In the genomic region with DNA sequence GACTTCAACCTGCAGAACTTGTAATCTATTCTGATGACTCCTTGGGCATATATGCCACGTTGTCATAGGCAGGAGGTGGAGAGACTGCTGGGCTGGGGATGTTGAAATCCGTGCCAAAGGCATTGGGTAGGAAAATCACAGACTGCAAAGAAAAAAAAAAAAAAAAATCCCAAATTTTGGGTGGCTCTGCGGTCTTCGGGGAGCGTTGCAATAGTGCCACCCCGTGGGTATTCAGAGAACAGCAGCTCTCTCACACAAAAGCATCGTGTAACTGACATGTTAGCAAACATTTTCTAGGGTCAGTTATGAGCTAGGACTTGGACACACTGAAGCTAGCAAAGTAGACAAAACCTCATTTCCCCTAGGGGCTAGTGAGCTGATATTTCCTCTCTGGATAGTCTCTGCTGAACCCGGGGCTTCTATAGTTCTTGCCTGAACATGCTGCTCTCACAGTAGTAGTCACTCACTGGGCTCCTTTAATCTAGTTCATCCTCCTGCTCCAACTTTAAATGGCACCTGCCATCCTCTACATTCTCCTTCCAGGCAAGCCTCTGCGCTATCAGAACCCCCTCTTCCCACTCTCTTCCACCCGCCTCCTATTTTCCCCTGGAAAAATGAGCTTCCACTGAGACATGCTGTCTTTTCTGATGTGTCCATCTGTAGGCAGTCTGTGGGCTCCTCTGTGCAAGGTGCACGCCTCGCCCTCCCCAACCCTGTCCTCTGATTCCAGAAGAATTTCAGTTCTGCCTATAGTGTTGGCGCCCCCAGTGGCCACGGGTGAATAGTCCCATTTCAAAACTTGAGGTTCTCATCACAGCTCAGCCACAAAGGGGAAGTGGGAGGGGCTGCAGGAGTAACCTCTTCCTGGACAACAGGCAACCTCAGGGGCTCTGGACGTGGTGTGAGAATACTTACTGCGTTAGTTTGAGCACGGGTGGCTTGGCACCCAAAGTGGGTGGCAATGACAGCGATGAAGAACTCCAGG, we compare ENCODE assay signal across 8 mouse cellular contexts. TPM values are rescaled to one million over a fixed set of nuclear protein-coding genes. Genes with fewer than 3 reads are reported as not detected.
DNase-seq lines count a peak whose midpoint lies in the region; ATAC-seq and TF ChIP-seq lines count a peak whose summit lies in the region.

No protein-coding gene starts in this region.

- peak; percentile 74 for DNase-seq in G1E (ENCODE audit: low spot score)
- peak; percentile 72 to 73 for DNase-seq in cerebellum, adult 2 months
- peak; percentile 25 to 68 for DNase-seq in layer of hippocampus, adult 8-10 months (ENCODE audit: low spot score in 2 of 2)
- peak; percentile 86 for DNase-seq in lung, embryonic 14.5 days
- DNase-seq in testis, postnatal 10 days (ENCODE audit: low spot score), result peak; percentile 92

- H3K4me1 ChIP-seq in G1E (ENCODE audit: insufficient read depth, low read depth, low read length), result peaks cover 11% of the 10 kb centered on the region
- no peaks in the 10 kb centered on the region for H3K4me1 ChIP-seq in cerebellum, adult 2 months (ENCODE audit: control insufficient read depth, insufficient read depth, low read length)
- 0 out of 2 replicates have a peak, but pooled peaks cover under 1% of the 10 kb centered on the region for H3K4me1 ChIP-seq in lung, embryonic 14.5 days (ENCODE audit: insufficient read depth)
- H3K4me1 ChIP-seq in neural tube, embryonic 15.5 days, result peaks cover 6% of the 10 kb centered on the region

- H3K9me3 ChIP-seq in G1E (replicated peaks), result no peaks in the 10 kb centered on the region
- no peaks in the 10 kb centered on the region for H3K9me3 ChIP-seq in lung, embryonic 14.5 days (ENCODE audit: low read depth, low read length)
- H3K9me3 ChIP-seq in neural tube, embryonic 15.5 days (replicated peaks), result no peaks in the 10 kb centered on the region

- H3K4me3 ChIP-seq in G1E (ENCODE audit: low read depth, low read length), result peak overlapping the region; percentile 13; the same call in 1 of the 2 replicates
- H3K4me3 ChIP-seq in cerebellum, adult 2 months (replicated peaks; ENCODE audit: insufficient read depth, low read depth, low read length), result no peak overlapping the region
- H3K4me3 ChIP-seq in lung, embryonic 14.5 days (ENCODE audit: low read depth, low read length), result no peak overlapping the region
- H3K4me3 ChIP-seq in neural tube, embryonic 15.5 days (replicated peaks), result no peak overlapping the region

- no peak overlapping the region for H3K27ac ChIP-seq in cerebellum, adult 2 months (ENCODE audit: insufficient read depth, low read length)
- no peak overlapping the region for H3K27ac ChIP-seq in lung, embryonic 14.5 days (ENCODE audit: low read depth)
- no peak overlapping the region for H3K27ac ChIP-seq in neural tube, embryonic 15.5 days (replicated peaks)

- peaks cover 10% of the 10 kb centered on the region for H3K27me3 ChIP-seq in G1E (ENCODE audit: insufficient read depth, low read length)
- H3K27me3 ChIP-seq in cerebellum, adult 2 months (ENCODE audit: control insufficient read depth, insufficient read depth, low read length), result no peaks in the 10 kb centered on the region; the same call in 1 of the 2 replicates
- H3K27me3 ChIP-seq in lung, embryonic 14.5 days (ENCODE audit: insufficient read depth, low read length), result no peaks in the 10 kb centered on the region
- no peaks in the 10 kb centered on the region for H3K27me3 ChIP-seq in neural tube, embryonic 15.5 days (replicated peaks)

- peak; percentile 68 for TF ChIP-seq CTCF in G1E (IDR thresholded peaks at IDR 0.05; ENCODE audit: low read depth, low read length)
- peak; percentile 74 for TF ChIP-seq CTCF in cerebellum, adult 2 months (IDR thresholded peaks at IDR 0.05; ENCODE audit: borderline replicate concordance, insufficient read depth, low read depth, low read length)
- TF ChIP-seq CTCF in lung, embryonic 14.5 days (IDR thresholded peaks at IDR 0.05; ENCODE audit: low read depth), result peak; percentile 83

- H3K9ac ChIP-seq in lung, embryonic 14.5 days, result no peak overlapping the region
- no peak overlapping the region for H3K9ac ChIP-seq in neural tube, embryonic 15.5 days (replicated peaks)

- no peaks in the 10 kb centered on the region for H3K36me3 ChIP-seq in G1E (replicated peaks)
- H3K36me3 ChIP-seq in lung, embryonic 14.5 days (ENCODE audit: insufficient read depth), result no peaks in the 10 kb centered on the region
- H3K36me3 ChIP-seq in neural tube, embryonic 15.5 days, result no peaks in the 10 kb centered on the region

- TF ChIP-seq POLR2A in cerebellum, adult 2 months (IDR thresholded peaks at IDR 0.05; ENCODE audit: borderline replicate concordance, insufficient read depth, low read length), result no peak

- H3K4me2 ChIP-seq in lung, embryonic 14.5 days, result peak overlapping the region; percentile 40
- peak overlapping the region; percentile 38 for H3K4me2 ChIP-seq in neural tube, embryonic 15.5 days

- peak; percentile 40; the same call in 1 of the 2 replicates for ATAC-seq in G1E (ENCODE audit: extremely low read depth, insufficient number of reproducible peaks, low FRiP score, poor library complexity, severe bottlenecking)
- peak; percentile 87 for ATAC-seq in frontal cortex, adult (ENCODE audit: low TSS enrichment)
- ATAC-seq in hematopoietic stem cell, adult 5-6 weeks (replicated peaks in 1 of 2; ENCODE audit: insufficient read depth in 1 of 2, low FRiP score in 2 of 2, low TSS enrichment in 1 of 2, low read depth in 1 of 2, poor library complexity in 2 of 2, severe bottlenecking in 2 of 2), result peak; percentile 96 to 98
- ATAC-seq in lung, embryonic 14.5 days (ENCODE audit: insufficient read depth), result peak; percentile 53
- peak; percentile 55; the same call in 1 of the 2 replicates for ATAC-seq in neural tube, embryonic 15.5 days (ENCODE audit: low FRiP score)

- WGBS in cerebellum, adult 2 months, result 11% methylated on average over 18 of the region's 18 CpGs
- WGBS in lung, embryonic 14.5 days, result 9% methylated on average over 18 of the region's 18 CpGs
- 16% methylated on average over 18 of the region's 18 CpGs for WGBS in neural tube, embryonic 15.5 days

RNA-seq across cellular contexts. Expression of gene Ms4a10, which starts 5.0 kb away (rescaled TPM):
- total RNA-seq in G1E (2014; fragmentation: Nextera tagmentation) (not detected in 2 replicates), G1E (2017) (not detected in 2 replicates)
- polyA plus RNA-seq in G1E (2012), result 0.05 TPM in 1 of 2 replicates, not detected in the other
- polyA plus RNA-seq in cerebellum, adult 2 months (2012; rRNA removed), result not detected in 2 replicates
- total RNA-seq in hematopoietic stem cell, adult 5-6 weeks (2017), result not detected in 2 replicates
- total RNA-seq in layer of hippocampus, adult 8-10 months (2022), result not detected
- polyA plus RNA-seq in lung, embryonic 14.5 days (2014; fragmentation: Nextera tagmentation; extraction: Ambion mirVana), result not detected in 2 replicates
- polyA plus RNA-seq in neural tube, embryonic 15.5 days (2015; fragmentation: Nextera tagmentation; extraction: Ambion mirVana), result 1.0 TPM in 1 of 2 replicates, not detected in the other

RNA-seq across cellular contexts. Expression of gene Ms4a15, which starts 13.6 kb away (rescaled TPM):
- total RNA-seq in G1E (2014; fragmentation: Nextera tagmentation) (not detected in 2 replicates), G1E (2017) (0.29 TPM in 1 of 2 replicates, not detected in the other)
- 0.29 TPM in 1 of 2 replicates, not detected in the other for polyA plus RNA-seq in G1E (2012)
- 0.05 and 0.08 TPM in 2 replicates for polyA plus RNA-seq in cerebellum, adult 2 months (2012; rRNA removed)
- not detected in 2 replicates for total RNA-seq in hematopoietic stem cell, adult 5-6 weeks (2017)
- not detected for total RNA-seq in layer of hippocampus, adult 8-10 months (2022)
- polyA plus RNA-seq in lung, embryonic 14.5 days (2014; fragmentation: Nextera tagmentation; extraction: Ambion mirVana), result not detected in 2 replicates
- polyA plus RNA-seq in neural tube, embryonic 15.5 days (2015; fragmentation: Nextera tagmentation; extraction: Ambion mirVana), result not detected in 2 replicates

RNA-seq across cellular contexts. Expression of gene Ccdc86, which starts 30.4 kb away (rescaled TPM):
- 18.8 and 21.2 TPM in 2 replicates for total RNA-seq in G1E (2014; fragmentation: Nextera tagmentation)
- total RNA-seq in G1E (2017), result 10.0 and 10.1 TPM in 2 replicates
- polyA plus RNA-seq in G1E (2012), result 45.7 and 51.6 TPM in 2 replicates
- 4.9 and 5.3 TPM in 2 replicates for polyA plus RNA-seq in cerebellum, adult 2 months (2012; rRNA removed)
- 20.8 and 23.7 TPM in 2 replicates for total RNA-seq in hematopoietic stem cell, adult 5-6 weeks (2017)
- total RNA-seq in layer of hippocampus, adult 8-10 months (2022), result 10 to 100 TPM in 2 of 4 experiments, 1 to 10 TPM in 2; 8.1 to 10.5 (median 9.8) TPM
- polyA plus RNA-seq in lung, embryonic 14.5 days (2014; fragmentation: Nextera tagmentation; extraction: Ambion mirVana), result 28.5 and 32.7 TPM in 2 replicates
- polyA plus RNA-seq in neural tube, embryonic 15.5 days (2015; fragmentation: Nextera tagmentation; extraction: Ambion mirVana), result 12.7 and 16.9 TPM in 2 replicates

RNA-seq across cellular contexts. Expression of gene Ms4a18, which starts 38.4 kb away (rescaled TPM):
- not detected in 2 replicates for total RNA-seq in G1E (2014; fragmentation: Nextera tagmentation)
- not detected in 2 replicates for total RNA-seq in G1E (2017)
- polyA plus RNA-seq in G1E (2012), result not detected in 2 replicates
- not detected in 2 replicates for polyA plus RNA-seq in cerebellum, adult 2 months (2012; rRNA removed)
- total RNA-seq in hematopoietic stem cell, adult 5-6 weeks (2017), result not detected in 2 replicates
- not detected for total RNA-seq in layer of hippocampus, adult 8-10 months (2022)
- not detected in 2 replicates for polyA plus RNA-seq in lung, embryonic 14.5 days (2014; fragmentation: Nextera tagmentation; extraction: Ambion mirVana)
- polyA plus RNA-seq in neural tube, embryonic 15.5 days (2015; fragmentation: Nextera tagmentation; extraction: Ambion mirVana), result 1.6 TPM in 1 of 2 replicates, not detected in the other

RNA-seq across cellular contexts. Expression of gene Ptgdr2, which starts 42.5 kb away (rescaled TPM):
- total RNA-seq in G1E (2014; fragmentation: Nextera tagmentation) (not detected in 2 replicates), G1E (2017) (0.12 TPM in 1 of 2 replicates, not detected in the other)
- not detected in 2 replicates for polyA plus RNA-seq in G1E (2012)
- polyA plus RNA-seq in cerebellum, adult 2 months (2012; rRNA removed), result 0.06 and 0.10 TPM in 2 replicates
- 0.10 and 0.75 TPM in 2 replicates for total RNA-seq in hematopoietic stem cell, adult 5-6 weeks (2017)
- total RNA-seq in layer of hippocampus, adult 8-10 months (2022), result under 1 TPM in 2 of 4 experiments, not detected in 2; 0.16 to 0.35 TPM
- not detected in 2 replicates for polyA plus RNA-seq in lung, embryonic 14.5 days (2014; fragmentation: Nextera tagmentation; extraction: Ambion mirVana)
- polyA plus RNA-seq in neural tube, embryonic 15.5 days (2015; fragmentation: Nextera tagmentation; extraction: Ambion mirVana), result 0.19 TPM in 1 of 2 replicates, not detected in the other

Comparison
In these comparisons a context has a peak if more than half of its experiments do, and no peak if none do; other contexts are left out.
1. ATAC-seq: peak in every context shown above with its lines; median percentile 97 in hematopoietic stem cell, adult 5-6 weeks; 87 in frontal cortex, adult; 55 in neural tube, embryonic 15.5 days; 53 in lung, embryonic 14.5 days; 40 in G1E.